Mouse (Mus musculus) hindbrain, embryonic 10.5 days (tissue): ENCODE data around the gene Ccdc18. TPM values are rescaled to one million over a fixed set of nuclear protein-coding genes. Genes with fewer than 3 reads are reported as not detected.
"Not testable (repeated sequence)": the region's sequence is repeated elsewhere in the genome, so short reads cannot be mapped to it uniquely, and the experiment has no call there.

Experiments
- DNase-seq: peaks from one replicate; pipeline ENCODE4 v3.0.0-alpha.2; 2017; ENCODE audit warnings: low spot score
- H3K27ac ChIP-seq: fragments of 300-500 bp; sonication (generic); 2 replicates; pipeline ENCODE4 v1.5.1; 2016; ENCODE audit warnings: mild to moderate bottlenecking, moderate library complexity
- H3K27me3 ChIP-seq: fragments of 300-500 bp; sonication (generic); 2 replicates; pipeline ENCODE4 v1.6.1; 2016; ENCODE audit warnings: mild to moderate bottlenecking; ENCODE audit not compliant: poor library complexity, insufficient read depth, severe bottlenecking
- H3K36me3 ChIP-seq: fragments of 300-500 bp; sonication (generic); 2 replicates; pipeline ENCODE4 v1.6.1; 2016; ENCODE audit warnings: mild to moderate bottlenecking, moderate library complexity
- H3K4me1 ChIP-seq: fragments of 300-500 bp; sonication (generic); replicated peaks from 2 replicates; pipeline ENCODE4 v1.6.1; 2016; ENCODE audit warnings: mild to moderate bottlenecking
- H3K4me3 ChIP-seq: fragments of 300-500 bp; sonication (generic); 2 replicates; pipeline ENCODE4 v1.5.1; 2016; ENCODE audit warnings: mild to moderate bottlenecking, moderate library complexity
- H3K9me3 ChIP-seq: fragments of 300-500 bp; sonication (generic); 2 replicates; pipeline ENCODE4 v1.6.1; 2016; ENCODE audit warnings: mild to moderate bottlenecking, moderate library complexity
- WGBS: fragments of 180-500 bp; shearing (Covaris S2); methylation state at CpG from one replicate; pipeline ENCODE4 v1.1.7; 2016; 5-methylcytosine and 5-hydroxymethylcytosine counted together
- polyA plus RNA-seq: library from polyadenylated mRNA; unstranded; fragments of >200 nt; fragmentation: Nextera tagmentation; extraction: Ambion mirVana; gene quantifications from 2 replicates; pipeline ENCODE4 v1.2.1, GENCODE M21; 2016

Ccdc18 gene
- polyA plus RNA-seq, result 7.3 and 10.8 TPM in 2 replicates

DNA sequence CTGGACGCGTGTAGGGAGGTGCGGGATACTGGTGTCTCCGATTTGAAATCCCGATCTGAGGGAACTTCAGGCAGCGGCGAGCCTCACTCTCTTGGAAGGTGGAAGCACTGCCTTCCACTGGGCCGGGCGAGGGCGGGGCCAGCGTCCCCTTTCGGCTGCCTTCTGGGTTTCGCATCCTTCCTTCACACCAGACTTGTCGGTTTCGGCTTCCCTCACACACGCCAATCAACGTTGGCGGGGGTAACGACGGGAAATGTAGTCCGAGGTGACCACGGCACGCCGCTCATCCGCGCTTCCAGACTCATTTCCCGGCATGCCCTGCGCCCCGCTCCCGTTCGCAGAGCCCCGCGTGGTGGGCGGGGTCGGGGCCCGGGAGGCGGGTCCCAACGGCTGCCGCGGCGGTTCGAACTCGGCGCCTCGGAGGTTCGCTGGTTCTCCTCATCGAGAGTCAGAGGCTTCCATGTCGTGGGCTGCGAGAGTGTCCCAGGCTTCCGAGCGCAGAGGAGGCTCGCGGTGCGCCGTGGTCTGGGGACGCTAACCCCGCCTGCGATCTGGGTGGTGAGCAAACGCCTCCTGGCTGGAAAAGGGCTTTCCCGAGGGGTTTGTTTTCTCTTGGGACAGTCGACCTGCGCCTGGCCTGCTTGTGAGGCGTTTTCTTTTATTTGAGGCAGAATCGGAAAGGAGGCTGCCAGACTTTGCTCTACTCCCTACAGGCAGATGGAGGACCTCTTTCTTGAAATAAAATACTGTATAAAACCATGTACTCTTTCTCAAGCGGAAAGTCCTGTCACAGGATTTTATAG is at the start of gene Ccdc18, which contains the start of gene Tmed5:
Gene Ccdc18 (plus strand): TSS at position 435 of the 803 bp plus-strand sequence.
Gene Tmed5 (minus strand): TSS at position 180 of the 803 bp plus-strand sequence.
- Histone ChIP-seq H3K4me3 (peak within 1 kb of the TSS; percentile 89), H3K27me3 (no peaks in the 10 kb centered on the region), H3K36me3 (peaks cover 19% of the 10 kb centered on the region), H3K9me3 (no peaks in the 10 kb centered on the region), H3K27ac (peak within 1 kb of the TSS; percentile 91), H3K4me1 (peaks cover 18% of the 10 kb centered on the region)
- WGBS, result under 1% methylated on average over 65 of the region's 65 CpGs
- peak; percentile 98 for DNase-seq

DNA sequence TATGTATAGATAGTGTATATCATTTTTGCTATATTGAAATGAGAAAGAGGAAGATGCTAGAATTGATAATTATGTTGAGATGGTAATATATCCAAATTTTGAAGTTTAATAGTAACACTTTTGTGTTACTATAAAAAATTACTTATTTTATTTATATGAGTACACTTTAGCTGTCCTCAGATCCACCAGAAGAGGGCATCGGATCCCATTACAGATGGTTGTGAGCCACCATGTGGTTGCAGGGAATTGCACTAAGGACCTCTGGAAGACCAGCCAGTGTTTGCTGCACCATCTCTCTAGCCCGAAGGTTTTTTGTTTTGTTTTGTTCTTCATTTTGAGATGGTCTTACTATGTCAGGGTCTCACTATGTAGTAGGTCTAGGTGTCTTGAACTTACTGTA is 47.2 kb upstream of the Ccdc18 start:
- WGBS, result 93% methylated on average over 2 of the region's 2 CpGs
- no peak for DNase-seq
- Histone ChIP-seq H3K27me3 (no peaks in the 10 kb centered on the region), H3K4me3 (no peak overlapping the region), H3K27ac (no peak overlapping the region), H3K36me3 (peaks cover 96% of the 10 kb centered on the region), H3K9me3 (no peaks in the 10 kb centered on the region), H3K4me1 (no peaks in the 10 kb centered on the region)

DNA sequence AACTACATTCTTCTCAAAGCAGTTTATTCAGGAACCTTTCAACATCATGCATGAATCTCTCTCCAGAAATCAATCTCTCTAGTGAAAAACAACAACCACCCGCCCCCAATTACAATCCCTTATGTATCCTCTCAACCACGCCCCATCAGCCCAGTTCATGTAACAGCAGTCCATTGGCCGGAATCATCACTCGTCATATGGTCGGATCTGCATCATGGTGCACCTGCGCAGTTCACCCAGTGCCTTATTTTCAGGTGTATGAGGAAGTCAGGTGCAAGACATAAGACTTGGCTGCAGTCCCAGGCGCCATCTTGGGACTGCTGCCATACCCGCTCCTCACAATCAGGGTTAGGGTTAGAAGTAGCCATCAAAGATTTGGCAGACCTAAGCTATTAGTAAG is 39.9 kb upstream of the Ccdc18 start:
- not testable (repeated sequence) for H3K4me3 ChIP-seq, DNase-seq, H3K4me1 ChIP-seq, H3K27me3 ChIP-seq, H3K9me3 ChIP-seq, H3K27ac ChIP-seq
- 96% methylated on average over 8 of the region's 8 CpGs for WGBS
- peaks cover 96% of the 10 kb centered on the region for H3K36me3 ChIP-seq

DNA sequence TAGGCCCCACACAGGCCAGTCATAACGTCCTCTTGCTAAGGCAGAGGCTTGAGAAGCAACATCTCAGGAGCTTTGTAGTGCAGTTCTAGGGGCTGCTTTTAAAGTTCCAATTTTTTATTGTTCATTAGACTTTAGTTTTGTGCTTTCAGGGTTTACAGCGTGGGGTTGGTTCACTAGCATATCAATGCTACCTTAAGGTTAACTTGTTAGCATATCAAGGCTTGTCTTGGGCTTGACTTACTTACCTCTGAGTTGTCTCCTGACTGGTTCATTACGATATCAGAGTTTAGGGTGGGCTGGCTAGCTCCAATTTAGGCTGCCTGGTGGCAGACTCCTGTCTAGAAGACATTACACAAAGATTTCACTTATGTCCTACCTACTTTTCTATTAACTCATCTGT is 35.0 kb upstream of the Ccdc18 start:
- Histone ChIP-seq H3K27ac (no peak overlapping the region), H3K4me3 (no peak overlapping the region), H3K4me1 (no peaks in the 10 kb centered on the region), H3K9me3 (no peaks in the 10 kb centered on the region), H3K36me3 (peaks cover 95% of the 10 kb centered on the region), H3K27me3 (no peaks in the 10 kb centered on the region)
- WGBS, result 91% methylated on average over 3 of the region's 3 CpGs
- DNase-seq, result no peak

- DNase-seq, result no peak
These were observed 32.5 kb upstream of the Ccdc18 start for GRCm38 (mm10) chr5:108100196-108100595.

DNA sequence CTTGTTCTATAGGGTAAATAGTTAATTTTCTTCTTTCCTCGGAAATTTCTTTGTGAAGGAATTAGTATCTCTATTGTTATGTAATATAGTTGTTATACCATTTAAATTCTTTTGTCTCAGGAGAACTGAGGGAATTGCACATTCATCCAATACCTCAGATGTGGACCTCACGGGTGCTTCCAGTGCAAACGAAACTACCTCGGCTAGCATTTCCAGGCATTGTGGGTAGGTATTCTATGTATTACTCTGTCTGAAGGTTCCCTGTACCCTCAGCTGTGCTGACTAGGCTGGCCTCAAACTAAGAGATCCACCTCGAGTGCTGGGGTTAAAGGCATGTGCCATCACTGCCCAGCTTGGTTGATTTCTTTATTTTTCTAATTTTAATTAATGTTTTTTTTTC is 28.4 kb upstream of the Ccdc18 start:
- Histone ChIP-seq H3K9me3 (no peaks in the 10 kb centered on the region), H3K36me3 (peaks cover 94% of the 10 kb centered on the region), H3K27me3 (no peaks in the 10 kb centered on the region), H3K4me3 (no peak overlapping the region), H3K27ac (no peak overlapping the region), H3K4me1 (no peaks in the 10 kb centered on the region)
- no peak for DNase-seq
- 87% methylated on average over 5 of the region's 5 CpGs for WGBS

More at GRCm38 (mm10) chr5:108100196-108100595, 32.5 kb upstream of the Ccdc18 start:
- no peaks in the 10 kb centered on the region for H3K4me1 ChIP-seq
- H3K27ac ChIP-seq, result no peak overlapping the region
- H3K9me3 ChIP-seq, result no peaks in the 10 kb centered on the region
- no peaks in the 10 kb centered on the region for H3K27me3 ChIP-seq
- H3K36me3 ChIP-seq, result peaks cover 98% of the 10 kb centered on the region
- no peak overlapping the region for H3K4me3 ChIP-seq

DNA sequence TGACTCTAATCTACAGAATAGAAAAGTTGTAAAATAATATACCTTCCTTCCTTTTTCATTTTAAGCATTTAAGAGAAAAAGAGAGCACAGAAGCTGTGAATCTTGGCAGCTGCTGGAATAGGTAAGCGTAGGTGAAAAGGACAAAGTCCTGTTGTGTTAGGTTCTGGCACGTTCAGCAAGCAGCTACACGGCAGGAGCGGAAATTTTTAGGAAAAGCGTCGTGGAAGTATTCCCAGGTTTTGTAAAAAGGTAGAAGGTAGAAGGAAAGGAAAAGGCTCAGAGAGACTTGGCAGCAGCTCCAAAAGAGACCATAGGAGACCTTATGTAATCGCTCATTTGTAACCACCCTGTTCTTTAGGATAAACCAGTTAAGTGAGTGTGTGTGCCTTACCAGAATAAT is 23.3 kb upstream of the Ccdc18 start:
- WGBS, result 95% methylated on average over 7 of the region's 7 CpGs
- H3K36me3 ChIP-seq, result peaks cover 50% of the 10 kb centered on the region
- no peaks in the 10 kb centered on the region for H3K27me3 ChIP-seq
- H3K9me3 ChIP-seq, result no peaks in the 10 kb centered on the region
- H3K27ac ChIP-seq, result no peak overlapping the region
- no peaks in the 10 kb centered on the region for H3K4me1 ChIP-seq
- H3K4me3 ChIP-seq, result no peak overlapping the region
- no peak for DNase-seq

GRCm38 (mm10) chr5:108117693-108118092 is 15.0 kb upstream of the Ccdc18 start:
- Histone ChIP-seq H3K27me3 (no peaks in the 10 kb centered on the region), H3K9me3 (no peaks in the 10 kb centered on the region), H3K27ac (no peak overlapping the region), H3K4me1 (no peaks in the 10 kb centered on the region), H3K36me3 (peaks cover 22% of the 10 kb centered on the region), H3K4me3 (no peak overlapping the region)
- DNase-seq, result no peak
- WGBS, result 92% methylated on average over 4 of the region's 4 CpGs

DNA sequence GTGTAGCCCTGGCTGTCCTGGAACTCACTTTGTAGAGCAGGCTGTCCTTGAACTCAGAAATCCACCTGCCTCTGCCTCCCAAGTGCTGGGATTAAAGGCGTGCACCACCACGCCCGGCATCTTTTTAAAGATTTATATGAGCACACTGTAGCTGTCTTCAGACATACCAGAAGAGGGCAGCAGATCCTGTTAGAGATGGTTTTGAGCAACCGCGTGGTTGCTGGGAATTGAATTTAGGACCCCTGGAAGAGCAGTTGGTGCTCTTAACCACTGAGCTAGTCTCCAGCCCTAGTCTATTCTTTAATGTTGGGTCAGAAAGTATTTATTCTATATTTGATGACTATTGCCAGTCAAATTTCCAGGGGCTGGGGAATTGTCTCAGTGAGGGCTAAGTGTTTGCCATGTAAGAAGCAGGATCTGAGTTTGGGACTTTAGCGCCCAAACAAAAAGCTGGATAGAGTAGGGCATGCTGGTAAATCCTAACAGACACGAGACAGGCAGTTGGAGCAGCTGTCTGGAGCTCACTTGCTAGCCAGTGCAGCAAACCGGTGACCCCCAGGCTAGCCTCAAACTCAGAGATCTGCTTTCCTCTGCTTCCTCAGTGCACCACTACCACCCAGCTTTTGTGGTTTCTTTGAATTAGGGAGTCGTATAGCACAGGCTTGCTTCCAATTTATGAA is 12.3 kb upstream of the Ccdc18 start:
- Histone ChIP-seq H3K27me3 (no peaks in the 10 kb centered on the region), H3K36me3 (peaks cover 28% of the 10 kb centered on the region), H3K27ac (no peak overlapping the region), H3K4me3 (no peak overlapping the region), H3K9me3 (no peaks in the 10 kb centered on the region), H3K4me1 (no peaks in the 10 kb centered on the region)
- DNase-seq, result no peak
- 85% methylated on average over 9 of the region's 9 CpGs for WGBS

DNA sequence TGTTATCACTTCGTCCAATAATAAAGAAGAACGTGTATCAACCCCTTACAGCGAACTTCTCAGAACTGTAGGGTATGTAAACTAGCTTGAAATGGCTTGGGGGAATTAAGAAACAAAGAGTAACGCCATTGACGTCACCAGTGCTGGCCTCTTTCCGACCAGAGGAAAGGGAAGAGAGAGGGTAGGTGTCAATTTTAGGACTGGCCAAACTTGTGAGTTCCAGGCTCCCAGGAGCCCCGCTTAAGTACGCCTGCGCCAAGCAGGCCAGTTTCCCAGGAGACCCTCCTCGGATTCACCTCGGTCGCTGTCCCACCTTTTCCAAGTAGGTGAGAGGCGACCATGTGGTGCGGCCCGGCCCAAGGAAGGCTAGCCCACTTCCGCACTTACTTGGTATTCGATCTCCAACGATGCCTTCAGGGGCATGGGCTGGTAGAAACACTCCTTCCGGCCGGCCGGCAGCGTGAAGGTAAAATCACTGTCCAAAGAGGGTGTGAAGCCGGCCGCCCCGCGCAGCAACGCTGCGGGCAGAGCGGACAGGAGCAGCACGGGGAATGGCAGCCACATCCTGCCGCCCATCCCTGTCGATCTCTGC is 730 bp upstream of the Ccdc18 start:
- WGBS, result under 1% methylated on average over 32 of the region's 32 CpGs
- H3K4me1 ChIP-seq, result peaks cover 18% of the 10 kb centered on the region
- DNase-seq, result no peak
- no peaks in the 10 kb centered on the region for H3K27me3 ChIP-seq
- H3K9me3 ChIP-seq, result no peaks in the 10 kb centered on the region
- peak overlapping the region; percentile 89 for H3K4me3 ChIP-seq
- peak overlapping the region; percentile 91 for H3K27ac ChIP-seq
- peaks cover 21% of the 10 kb centered on the region for H3K36me3 ChIP-seq

GRCm38 (mm10) chr5:108152592-108152991 is 19.9 kb downstream of the Ccdc18 start:
- no peak overlapping the region for H3K4me3 ChIP-seq
- no peak for DNase-seq
- H3K27me3 ChIP-seq, result no peaks in the 10 kb centered on the region
- H3K36me3 ChIP-seq, result peaks cover 13% of the 10 kb centered on the region
- 95% methylated on average over 1 of the region's 1 CpGs for WGBS
- no peaks in the 10 kb centered on the region for H3K9me3 ChIP-seq
- H3K4me1 ChIP-seq, result no peaks in the 10 kb centered on the region
- H3K27ac ChIP-seq, result no peak overlapping the region

DNA sequence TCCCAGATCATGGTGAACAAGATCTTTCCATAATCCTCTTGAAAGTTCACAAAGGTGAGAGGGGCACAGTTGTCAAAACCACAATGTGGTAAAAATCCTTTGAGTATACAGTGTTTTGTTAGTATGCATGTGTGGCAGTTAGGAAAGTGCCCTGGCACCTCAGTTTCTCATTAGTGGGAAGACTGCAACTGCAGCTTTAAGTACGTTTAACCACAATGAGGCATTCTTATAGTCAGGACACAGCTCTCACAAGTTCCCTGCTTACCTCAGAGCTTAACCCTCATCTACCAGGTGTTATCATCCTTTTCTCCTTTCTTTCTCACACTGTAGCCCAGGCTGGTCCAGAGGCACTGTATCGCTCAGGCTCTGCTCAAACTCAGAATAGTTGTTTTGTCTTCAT is 28.1 kb downstream of the Ccdc18 start:
- Histone ChIP-seq H3K27ac (no peak overlapping the region), H3K27me3 (no peaks in the 10 kb centered on the region), H3K9me3 (no peaks in the 10 kb centered on the region), H3K4me3 (no peak overlapping the region), H3K4me1 (no peaks in the 10 kb centered on the region), H3K36me3 (peaks cover 3% of the 10 kb centered on the region; the same call in 1 of the 2 replicates)
- no peak for DNase-seq
- WGBS, result 91% methylated on average over 2 of the region's 2 CpGs

GRCm38 (mm10) chr5:108163695-108164094 is 31.0 kb downstream of the Ccdc18 start:
- Histone ChIP-seq H3K4me1 (no peaks in the 10 kb centered on the region), H3K9me3 (no peaks in the 10 kb centered on the region), H3K4me3 (no peak overlapping the region), H3K27ac (no peak overlapping the region), H3K36me3 (no peaks in the 10 kb centered on the region), H3K27me3 (no peaks in the 10 kb centered on the region)
- DNase-seq, result peak; percentile 32
- WGBS, result 15% methylated on average over 1 of the region's 1 CpGs
